Mouse (Mus musculus) heart, embryonic 16.5 days (tissue): Measurements from ENCODE around the gene Cadm1. TPM values are rescaled to one million over a fixed set of nuclear protein-coding genes. Genes with fewer than 3 reads are reported as not detected.

Experiments
- ATAC-seq: fragments of 200-750 bp; cut with Nextera tagmentation; replicated peaks from 2 replicates; pipeline ENCODE4 v1.8.0; 2017; ENCODE audit warnings: moderate number of reproducible peaks; ENCODE audit not compliant: insufficient read depth, low FRiP score; ENCODE audit errors: extremely low read depth
- H3K27ac ChIP-seq: fragments of 300-500 bp; sonication (generic); 2 replicates; pipeline ENCODE4 v1.5.1; 2014; ENCODE audit warnings: mild to moderate bottlenecking, low read length, control low read depth, moderate library complexity
- H3K27me3 ChIP-seq: fragments of 300-500 bp; sonication (generic); 2 replicates; pipeline ENCODE4 v1.6.1; 2014; ENCODE audit warnings: low read length, mixed read lengths; ENCODE audit not compliant: control insufficient read depth, insufficient read depth
- H3K36me3 ChIP-seq: fragments of 300-500 bp; sonication (generic); 2 replicates; pipeline ENCODE4 v1.6.1; 2014; ENCODE audit not compliant: control insufficient read depth, insufficient read depth
- H3K4me1 ChIP-seq: fragments of 300-500 bp; sonication (generic); 2 replicates; pipeline ENCODE4 v1.6.1; 2014; ENCODE audit warnings: low read length, mixed read lengths; ENCODE audit not compliant: control insufficient read depth, insufficient read depth
- H3K4me2 ChIP-seq: fragments of 300-500 bp; sonication (generic); 2 replicates; pipeline ENCODE4 v1.6.1; 2014; ENCODE audit warnings: low read depth, mild to moderate bottlenecking, control low read depth, low read length
- H3K4me3 ChIP-seq: fragments of 300-500 bp; sonication (generic); 2 replicates; pipeline ENCODE4 v1.5.1; 2014; ENCODE audit warnings: mild to moderate bottlenecking, control low read depth, low read length
- H3K9ac ChIP-seq: fragments of 300-500 bp; sonication (generic); 2 replicates; pipeline ENCODE4 v1.6.1; 2014; ENCODE audit warnings: low read length, control low read depth
- H3K9me3 ChIP-seq: fragments of 300-500 bp; sonication (generic); replicated peaks from 2 replicates; pipeline ENCODE4 v1.6.1; 2016; ENCODE audit warnings: low read length; ENCODE audit not compliant: control insufficient read depth
- WGBS: fragments of 180-500 bp; shearing (Covaris S2); extraction: QIAGEN DNeasy Blood & Tissue Kit; methylation state at CpG from one replicate; pipeline ENCODE4 v1.1.7; 2014; 5-methylcytosine and 5-hydroxymethylcytosine counted together
- polyA plus RNA-seq: library from polyadenylated mRNA; unstranded; fragments of >200 nt; fragmentation: Nextera tagmentation; extraction: Ambion mirVana; gene quantifications from 2 replicates; pipeline ENCODE4 v1.2.1, GENCODE M21; 2015

Gene Cadm1
- polyA plus RNA-seq, 1 experiment from 2014 or later, result 12.7 TPM

DNA sequence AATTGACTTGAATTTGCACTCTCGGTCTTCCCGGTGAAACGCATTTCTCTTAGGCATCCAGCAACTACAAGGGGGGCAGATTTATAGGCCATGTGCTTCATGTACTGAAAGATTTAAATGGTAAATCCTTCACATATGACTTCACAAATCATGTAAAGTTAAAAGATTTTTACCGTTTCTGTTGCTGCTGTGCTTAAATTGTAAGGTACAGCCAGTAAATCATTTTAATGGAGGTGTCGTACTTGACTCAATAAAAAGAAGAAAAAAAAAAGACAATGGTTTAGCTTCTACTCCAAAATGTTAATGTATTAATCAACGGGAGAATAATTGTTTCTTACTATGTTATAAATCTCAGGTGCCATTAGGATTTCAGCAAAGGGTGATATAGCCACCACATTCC is 317.0 kb downstream of the Cadm1 start:
- Histone ChIP-seq H3K4me3 (no peak overlapping the region), H3K9me3 (no peaks in the 10 kb centered on the region), H3K36me3 (no peaks in the 10 kb centered on the region), H3K27me3 (peaks cover 4% of the 10 kb centered on the region; the same call in 1 of the 2 replicates), H3K4me1 (no peaks in the 10 kb centered on the region), H3K4me2 (no peak overlapping the region), H3K27ac (no peak overlapping the region), H3K9ac (no peak overlapping the region)
- ATAC-seq, result no peak
- WGBS, result 79% methylated on average over 6 of the region's 6 CpGs

DNA sequence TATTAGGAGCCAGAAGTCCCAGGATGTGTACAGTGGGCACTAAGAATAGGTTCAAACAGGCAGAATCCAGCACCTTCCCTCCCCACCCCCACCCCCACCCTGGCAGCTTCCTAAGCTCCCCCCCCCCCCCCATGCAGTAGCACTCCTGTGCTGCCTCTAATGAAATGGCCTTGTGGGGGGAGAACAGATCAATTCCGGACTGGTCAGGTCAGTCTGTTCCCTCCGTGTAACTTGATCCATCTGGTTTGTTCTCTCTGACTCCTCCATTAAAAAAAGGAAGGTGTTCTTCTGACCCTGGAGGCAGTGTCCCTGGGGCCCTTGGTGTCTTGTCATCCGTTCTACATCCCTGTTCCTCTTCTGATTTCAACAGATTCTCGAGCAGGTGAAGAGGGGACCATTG is 317.8 kb downstream of the Cadm1 start:
- no peak overlapping the region for H3K9ac ChIP-seq
- H3K9me3 ChIP-seq, result no peaks in the 10 kb centered on the region
- no peak for ATAC-seq
- 31% methylated on average over 4 of the region's 4 CpGs for WGBS
- H3K27me3 ChIP-seq, result peaks cover 4% of the 10 kb centered on the region; the same call in 1 of the 2 replicates
- H3K4me3 ChIP-seq, result no peak overlapping the region
- H3K4me2 ChIP-seq, result no peak overlapping the region
- no peaks in the 10 kb centered on the region for H3K4me1 ChIP-seq
- no peak overlapping the region for H3K27ac ChIP-seq
- no peaks in the 10 kb centered on the region for H3K36me3 ChIP-seq

DNA sequence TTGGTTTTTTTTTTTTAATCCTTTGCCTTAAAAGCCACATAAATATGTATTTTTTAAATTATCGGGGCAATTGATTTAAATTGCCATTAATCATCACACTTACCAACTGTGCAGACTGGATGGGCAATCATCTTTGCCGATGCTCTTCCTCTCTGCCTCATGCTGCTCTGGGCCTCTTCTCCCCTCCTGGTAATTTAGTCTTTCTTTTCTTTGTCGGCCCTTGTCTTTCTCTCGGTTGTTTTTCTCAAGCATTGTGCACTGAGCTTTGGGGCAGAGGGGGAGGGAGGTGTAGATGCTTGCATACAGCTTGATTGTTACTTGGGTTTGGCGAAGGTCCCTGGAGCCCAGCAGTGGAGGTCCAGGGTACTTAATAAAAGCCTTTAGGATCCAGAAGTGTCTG is 318.8 kb downstream of the Cadm1 start:
- H3K27ac ChIP-seq, result no peak overlapping the region

DNA sequence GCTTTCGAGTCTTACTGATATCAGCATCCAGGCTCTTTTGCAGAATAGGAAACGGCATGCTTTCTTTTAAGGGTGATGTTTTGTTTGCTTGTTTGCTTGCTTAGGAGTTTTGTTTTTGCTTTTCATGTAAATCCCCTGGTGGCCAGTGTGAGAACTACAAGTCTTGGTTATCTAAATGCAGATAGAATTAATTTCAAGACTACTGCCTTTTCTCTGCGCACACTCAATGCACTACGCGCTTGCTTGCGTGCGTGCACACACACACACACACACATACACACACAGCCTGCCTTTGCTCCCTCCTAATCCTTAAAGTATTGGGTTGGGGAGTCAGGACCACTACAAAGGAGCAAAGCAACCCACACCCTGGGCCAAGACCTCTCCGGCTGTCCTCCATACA is 326.3 kb downstream of the Cadm1 start:
- H3K9me3 ChIP-seq, result no peaks in the 10 kb centered on the region
- no peak for ATAC-seq
- no peaks in the 10 kb centered on the region for H3K36me3 ChIP-seq
- no peak overlapping the region for H3K27ac ChIP-seq
- no peak overlapping the region for H3K4me2 ChIP-seq
- H3K27me3 ChIP-seq, result no peaks in the 10 kb centered on the region
- WGBS, result 81% methylated on average over 8 of the region's 8 CpGs
- H3K4me3 ChIP-seq, result no peak overlapping the region
- no peak overlapping the region for H3K9ac ChIP-seq
- H3K4me1 ChIP-seq, result no peaks in the 10 kb centered on the region

More for the DNA sequence above, 318.8 kb downstream of the Cadm1 start:
- H3K9ac ChIP-seq, result no peak overlapping the region
- H3K36me3 ChIP-seq, result no peaks in the 10 kb centered on the region
- no peaks in the 10 kb centered on the region for H3K9me3 ChIP-seq
- 71% methylated on average over 5 of the region's 5 CpGs for WGBS
- ATAC-seq, result no peak
- no peak overlapping the region for H3K4me3 ChIP-seq
- H3K27me3 ChIP-seq, result peaks cover 4% of the 10 kb centered on the region; the same call in 1 of the 2 replicates
- H3K4me1 ChIP-seq, result no peaks in the 10 kb centered on the region
- H3K4me2 ChIP-seq, result no peak overlapping the region

DNA sequence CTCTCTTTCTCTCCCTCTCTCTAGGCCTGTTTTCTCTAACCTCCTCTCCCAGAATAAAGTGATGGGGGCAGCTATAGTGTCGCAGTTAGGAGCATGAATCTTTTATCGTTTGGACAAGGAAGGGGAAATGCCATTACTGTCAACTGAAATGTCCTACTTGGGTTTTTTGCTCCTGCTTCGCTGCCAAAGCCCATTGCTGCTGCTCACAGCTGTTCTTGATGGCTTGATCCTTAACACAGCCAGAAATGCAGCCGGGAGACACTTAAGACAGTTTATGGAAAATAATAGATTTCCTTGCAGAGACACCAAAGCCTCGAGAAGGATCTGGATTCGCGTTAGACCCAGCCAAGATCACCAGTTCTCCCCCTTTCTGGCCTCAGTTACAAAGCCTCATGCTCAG is 327.3 kb downstream of the Cadm1 start:
- Histone ChIP-seq H3K4me1 (no peaks in the 10 kb centered on the region), H3K4me2 (no peak overlapping the region), H3K4me3 (no peak overlapping the region), H3K27me3 (no peaks in the 10 kb centered on the region), H3K9ac (no peak overlapping the region), H3K27ac (no peak overlapping the region), H3K9me3 (no peaks in the 10 kb centered on the region), H3K36me3 (no peaks in the 10 kb centered on the region)
- no peak for ATAC-seq
- WGBS, result 67% methylated on average over 7 of the region's 7 CpGs

DNA sequence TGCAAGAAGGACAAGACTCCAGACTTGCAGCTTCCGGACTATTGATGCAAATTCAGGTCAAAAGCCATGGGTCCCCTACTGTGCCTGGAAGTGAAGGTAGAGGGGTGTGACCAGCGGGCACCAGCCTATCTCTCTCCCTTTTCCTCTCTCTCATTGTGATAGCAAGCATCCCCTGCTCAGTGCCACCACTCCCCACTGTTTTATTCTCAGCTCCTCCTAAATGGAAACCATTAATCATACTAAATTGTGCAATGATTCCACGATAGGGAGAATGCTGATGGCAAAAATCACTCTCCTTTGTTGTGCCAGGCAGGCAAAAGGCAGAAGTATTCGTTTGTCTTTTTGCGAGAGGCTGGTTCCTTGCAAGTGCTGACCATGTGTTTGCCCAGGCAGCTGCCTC is 328.2 kb downstream of the Cadm1 start:
- Histone ChIP-seq H3K27me3 (no peaks in the 10 kb centered on the region), H3K27ac (no peak overlapping the region), H3K4me2 (no peak overlapping the region), H3K4me1 (no peaks in the 10 kb centered on the region), H3K9me3 (no peaks in the 10 kb centered on the region), H3K9ac (no peak overlapping the region), H3K4me3 (no peak overlapping the region), H3K36me3 (no peaks in the 10 kb centered on the region)
- WGBS, result 81% methylated on average over 5 of the region's 5 CpGs
- no peak for ATAC-seq

DNA sequence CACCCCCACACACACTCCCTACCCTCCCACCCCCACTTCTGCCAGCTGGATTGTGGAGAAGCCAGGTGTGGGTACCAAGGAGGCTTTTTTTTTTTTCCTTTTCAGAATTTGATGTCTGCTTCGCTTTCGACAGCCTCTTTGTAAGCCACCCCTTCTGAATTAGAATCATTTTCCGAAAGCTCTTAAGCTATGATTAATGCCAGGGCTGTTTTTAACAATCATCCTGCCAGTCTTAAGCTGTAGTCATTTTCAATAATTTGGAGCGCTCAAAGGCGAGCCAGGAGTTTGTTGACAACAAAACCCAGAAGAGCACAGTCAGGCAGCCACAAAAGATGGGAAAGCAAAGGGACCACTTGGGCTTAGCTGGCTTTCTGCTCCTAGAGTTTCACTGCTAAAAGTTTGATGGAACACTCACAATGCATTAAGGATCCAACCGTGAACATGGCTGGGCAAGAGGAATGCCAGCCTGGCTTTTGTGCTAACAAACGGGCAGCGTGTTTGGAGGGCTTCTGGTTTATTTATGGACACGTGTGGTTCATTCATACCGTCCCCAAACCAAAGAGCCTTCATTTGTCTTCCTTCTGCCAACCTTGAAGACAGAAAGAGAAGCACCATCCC is 328.9 kb downstream of the Cadm1 start:
- WGBS, result 86% methylated on average over 10 of the region's 10 CpGs
- Histone ChIP-seq H3K9ac (no peak overlapping the region), H3K9me3 (no peaks in the 10 kb centered on the region), H3K27me3 (no peaks in the 10 kb centered on the region), H3K4me1 (no peaks in the 10 kb centered on the region), H3K4me3 (no peak overlapping the region), H3K36me3 (no peaks in the 10 kb centered on the region), H3K4me2 (no peak overlapping the region), H3K27ac (no peak overlapping the region)
- no peak for ATAC-seq

DNA sequence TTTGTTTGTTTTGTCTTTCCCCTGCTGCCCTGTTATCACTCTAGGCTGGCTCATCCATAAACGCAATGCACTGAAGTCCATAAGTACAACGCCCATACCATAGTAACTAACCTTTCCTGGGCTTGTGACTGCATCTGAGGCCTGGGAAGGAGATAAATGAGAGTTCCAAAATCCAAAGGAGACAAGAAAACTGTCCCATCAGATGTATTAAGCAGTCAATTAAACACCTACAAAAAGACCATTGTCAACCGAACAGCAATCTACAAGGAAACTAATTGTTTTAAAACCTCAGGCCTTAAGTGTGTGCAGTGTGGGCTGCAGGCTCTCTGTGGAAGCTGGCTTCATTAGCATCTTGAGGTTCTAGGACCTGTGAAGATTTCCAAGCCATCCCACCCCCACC is 331.0 kb downstream of the Cadm1 start:
- Histone ChIP-seq H3K4me1 (no peaks in the 10 kb centered on the region), H3K36me3 (no peaks in the 10 kb centered on the region), H3K4me3 (no peak overlapping the region), H3K9ac (no peak overlapping the region), H3K27ac (no peak overlapping the region), H3K4me2 (no peak overlapping the region), H3K9me3 (no peaks in the 10 kb centered on the region), H3K27me3 (0 out of 2 replicates have a peak, but pooled peaks cover 2% of the 10 kb centered on the region)
- 76% methylated on average over 3 of the region's 3 CpGs for WGBS
- ATAC-seq, result no peak

DNA sequence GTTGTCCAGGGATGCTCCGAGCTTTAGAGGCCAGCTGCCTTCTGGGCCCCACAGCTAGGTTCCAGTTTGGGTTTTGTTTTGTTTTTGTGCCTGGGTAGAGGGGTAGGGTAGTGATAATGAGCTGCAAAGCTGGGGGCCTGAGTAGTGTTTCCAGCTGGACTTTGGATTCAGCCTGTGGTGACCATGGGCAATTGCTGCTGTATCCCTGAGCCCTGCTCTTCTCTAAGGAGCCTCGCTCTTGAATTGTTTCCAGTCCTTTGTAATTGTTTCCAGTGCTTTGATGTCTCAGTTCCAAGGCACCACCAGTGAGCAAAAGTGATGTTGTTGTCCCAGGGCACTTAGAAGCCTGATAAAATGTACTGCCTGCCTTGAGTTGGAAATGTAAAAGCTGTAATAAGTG is 331.8 kb downstream of the Cadm1 start:
- Histone ChIP-seq H3K9me3 (no peaks in the 10 kb centered on the region), H3K27me3 (0 out of 2 replicates have a peak, but pooled peaks cover 2% of the 10 kb centered on the region), H3K4me3 (no peak overlapping the region), H3K27ac (no peak overlapping the region), H3K4me2 (no peak overlapping the region), H3K9ac (no peak overlapping the region), H3K36me3 (no peaks in the 10 kb centered on the region), H3K4me1 (no peaks in the 10 kb centered on the region)
- WGBS, result 47% methylated on average over 2 of the region's 2 CpGs
- ATAC-seq, result no peak
